Mouse (Mus musculus): ENCODE measurements around the gene Gpatch4.

- no peak for TF ChIP-seq CTCF (IDR thresholded peaks at IDR 0.05; ENCODE audit: low read depth, low read length)
- no peak for TF ChIP-seq POLR2A (IDR thresholded peaks at IDR 0.05; ENCODE audit: extremely low read depth, insufficient read depth, low read length)
Measured at GRCm38 (mm10) chr3:88068386-88068785, 25.5 kb downstream of the Gpatch4 start.
